Mouse (Mus musculus) midbrain, embryonic 16.5 days (tissue): ENCODE measurements around the gene Rps27a. TPM values are rescaled to one million over a fixed set of nuclear protein-coding genes. Genes with fewer than 3 reads are reported as not detected.

Source experiments
- ATAC-seq: fragments of 200-750 bp; cut with Nextera tagmentation; 2 replicates; pipeline ENCODE4 v1.8.0; 2017; ENCODE audit warnings: moderate TSS enrichment
- H3K27ac ChIP-seq: fragments of 300-500 bp; sonication (generic); 2 replicates; pipeline ENCODE4 v1.5.1; 2014; ENCODE audit warnings: mild to moderate bottlenecking, low read length, mixed read lengths
- H3K27me3 ChIP-seq: fragments of 300-500 bp; sonication (generic); 2 replicates; pipeline ENCODE4 v1.6.1; 2014; ENCODE audit warnings: low read depth, low read length, mixed read lengths; ENCODE audit not compliant: control insufficient read depth, insufficient read depth
- H3K36me3 ChIP-seq: fragments of 300-500 bp; sonication (generic); 2 replicates; pipeline ENCODE4 v1.6.1; 2014; ENCODE audit warnings: mild to moderate bottlenecking, low read length, moderate library complexity, mixed read lengths; ENCODE audit not compliant: control insufficient read depth, insufficient read depth
- H3K4me1 ChIP-seq: fragments of 300-500 bp; sonication (generic); 2 replicates; pipeline ENCODE4 v1.6.1; 2014; ENCODE audit warnings: mild to moderate bottlenecking, low read length, mixed read lengths; ENCODE audit not compliant: control insufficient read depth, insufficient read depth
- H3K4me2 ChIP-seq: fragments of 300-500 bp; sonication (generic); 2 replicates; pipeline ENCODE4 v1.6.1; 2014; ENCODE audit warnings: mild to moderate bottlenecking, low read length, mixed read lengths
- H3K4me3 ChIP-seq: fragments of 300-500 bp; sonication (generic); 2 replicates; pipeline ENCODE4 v1.5.1; 2014; ENCODE audit warnings: low read depth, mild to moderate bottlenecking, low read length, moderate library complexity, mixed read lengths
- H3K9ac ChIP-seq: fragments of 300-500 bp; sonication (generic); 2 replicates; pipeline ENCODE4 v1.6.1; 2014; ENCODE audit warnings: low read depth, low read length, mixed read lengths
- H3K9me3 ChIP-seq: fragments of 300-500 bp; sonication (generic); replicated peaks from 2 replicates; pipeline ENCODE4 v1.6.1; 2014; ENCODE audit warnings: mild to moderate bottlenecking, low read length, mixed read lengths; ENCODE audit not compliant: control insufficient read depth, poor library complexity, severe bottlenecking
- WGBS: fragments of 180-500 bp; shearing (Covaris S2); extraction: QIAGEN DNeasy Blood & Tissue Kit; methylation state at CpG from one replicate; pipeline ENCODE4 v1.1.7; 2014; 5-methylcytosine and 5-hydroxymethylcytosine counted together
- polyA plus RNA-seq: library from polyadenylated mRNA; unstranded; fragments of >200 nt; fragmentation: Nextera tagmentation; extraction: Ambion mirVana; gene quantifications from 2 replicates; pipeline ENCODE4 v1.2.1, GENCODE M21; 2015

Gene Rps27a
- polyA plus RNA-seq, 1 experiment from 2014 or later, result 485 TPM

DNA sequence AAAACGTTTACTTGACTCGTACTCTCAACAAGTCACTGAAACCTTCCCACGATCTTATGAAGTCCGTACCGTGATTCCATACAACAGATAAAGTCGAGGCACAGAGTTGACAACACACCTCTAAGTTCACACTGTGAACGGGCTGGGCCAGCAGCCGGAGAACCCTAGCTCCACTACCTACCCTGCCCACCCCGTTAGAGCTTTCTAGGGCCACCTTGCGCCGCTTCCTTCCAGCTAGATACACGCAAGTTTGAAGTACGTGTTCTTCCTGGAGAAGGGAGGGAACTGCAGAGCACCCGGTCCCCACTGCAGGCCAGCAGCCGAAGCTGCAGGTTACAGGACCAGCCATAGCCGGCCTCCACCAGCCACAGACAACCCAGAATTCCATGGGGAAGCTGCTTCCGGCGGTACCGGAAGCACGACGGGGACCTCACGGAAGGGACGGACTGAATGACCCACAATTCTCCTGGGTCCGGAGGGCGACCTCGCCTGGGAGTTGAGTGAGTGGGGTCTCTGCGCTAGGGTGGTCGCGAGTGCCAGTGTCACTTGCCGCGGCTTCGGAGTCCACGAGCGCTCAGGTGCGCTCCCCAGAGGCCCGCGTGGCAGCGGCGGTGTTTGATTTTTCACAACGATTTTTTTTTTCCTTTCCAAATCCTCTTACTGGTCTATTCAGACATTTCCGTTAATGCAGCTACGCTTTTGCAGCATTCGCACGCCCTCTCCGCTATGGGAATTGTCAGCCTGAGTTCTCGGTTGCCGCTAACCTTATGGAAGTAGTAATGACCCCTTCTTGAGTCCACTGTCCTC is 21.7 kb downstream of the Rps27a start, which contains the start of gene Mtif2:
Gene Mtif2 (plus strand): TSS at position 421 of the 807 bp plus-strand sequence.
- Histone ChIP-seq H3K36me3 (peaks cover 12% of the 10 kb centered on the region), H3K4me3 (peak within 1 kb of the TSS; percentile 73), H3K9me3 (no peaks in the 10 kb centered on the region), H3K27me3 (no peaks in the 10 kb centered on the region), H3K4me2 (peak within 1 kb of the TSS; percentile 74), H3K4me1 (peaks cover 18% of the 10 kb centered on the region), H3K27ac (peak within 1 kb of the TSS; percentile 91), H3K9ac (peak within 1 kb of the TSS; percentile 85)
- 2% methylated on average over 47 of the region's 47 CpGs for WGBS
- ATAC-seq, result peak; percentile 98

DNA sequence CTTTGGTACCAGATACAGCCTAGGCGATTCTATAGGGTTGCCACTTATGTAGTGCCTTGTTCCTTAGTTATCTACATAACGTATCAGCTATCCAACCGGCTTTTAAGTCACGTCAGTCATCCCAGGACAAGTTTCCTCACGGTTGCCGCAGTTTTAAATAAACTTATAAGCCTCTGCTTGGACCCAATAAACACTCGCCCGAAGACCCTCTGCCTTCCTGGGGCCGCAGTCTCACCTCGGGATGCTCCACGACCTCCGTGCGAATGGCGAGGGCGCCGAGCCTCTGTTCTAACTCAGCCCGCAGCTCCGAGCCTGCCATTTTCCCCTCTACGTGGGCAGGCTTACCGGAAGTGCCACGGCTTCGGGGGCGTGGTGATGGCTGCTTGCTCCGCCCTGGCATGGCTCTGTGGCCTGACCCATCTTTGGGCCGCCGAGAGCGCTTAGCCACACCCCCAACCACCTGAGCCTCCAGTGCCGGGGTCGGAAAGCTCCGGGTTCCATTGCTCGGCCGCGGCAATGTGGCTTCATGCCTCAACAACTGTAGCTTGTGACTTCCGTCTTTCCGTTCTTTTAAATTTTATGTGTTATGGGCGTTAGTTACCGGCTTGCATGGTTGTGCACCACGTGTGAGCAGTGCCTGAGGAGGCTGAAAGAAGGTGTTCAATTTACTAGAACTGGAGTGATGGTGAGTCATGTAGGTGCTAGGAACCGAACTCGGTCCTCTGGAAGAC is 33.1 kb downstream of the Rps27a start, which contains the start of gene Prorsd1:
Gene Prorsd1 (minus strand): TSS at position 352 of the 731 bp plus-strand sequence.
- H3K27ac ChIP-seq, result peak within 1 kb of the TSS; percentile 73
- no peaks in the 10 kb centered on the region; the same call in 1 of the 2 replicates for H3K4me1 ChIP-seq
- peak within 1 kb of the TSS; percentile 56 for H3K4me3 ChIP-seq
- H3K27me3 ChIP-seq, result no peaks in the 10 kb centered on the region
- H3K4me2 ChIP-seq, result peak within 1 kb of the TSS; percentile 59
- peaks cover 3% of the 10 kb centered on the region; the same call in 1 of the 2 replicates for H3K36me3 ChIP-seq
- peak within 1 kb of the TSS; percentile 49 for H3K9ac ChIP-seq
- 4% methylated on average over 40 of the region's 40 CpGs for WGBS
- H3K9me3 ChIP-seq, result no peaks in the 10 kb centered on the region
- ATAC-seq, result peak; percentile 99

DNA sequence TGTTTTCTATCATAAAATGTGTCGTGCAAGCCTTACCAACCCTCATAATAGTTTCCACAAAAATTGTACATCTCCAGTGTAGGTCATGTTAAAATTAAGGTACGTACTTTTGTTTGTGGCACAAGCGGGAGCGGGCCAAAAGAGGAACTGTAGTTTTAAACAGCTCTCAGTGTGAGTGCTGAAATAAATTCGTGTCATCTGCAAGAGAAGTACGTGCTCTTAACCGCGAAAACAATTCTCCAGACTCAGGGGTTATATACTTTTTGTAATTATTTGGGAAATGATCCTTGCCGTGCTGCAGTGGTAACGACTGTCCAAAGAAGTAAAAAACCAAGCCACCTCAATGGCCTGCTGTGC is 33.6 kb downstream of the Rps27a start:
- Histone ChIP-seq H3K9me3 (no peaks in the 10 kb centered on the region), H3K27me3 (no peaks in the 10 kb centered on the region), H3K9ac (peak overlapping the region; percentile 49; the same call in 1 of the 2 replicates), H3K4me1 (no peaks in the 10 kb centered on the region; the same call in 1 of the 2 replicates), H3K36me3 (peaks cover 5% of the 10 kb centered on the region; the same call in 1 of the 2 replicates), H3K4me3 (peak overlapping the region; percentile 56), H3K27ac (peak overlapping the region; percentile 73), H3K4me2 (peak overlapping the region; percentile 59)
- 32% methylated on average over 10 of the region's 10 CpGs for WGBS
- ATAC-seq, result peak; percentile 3

DNA sequence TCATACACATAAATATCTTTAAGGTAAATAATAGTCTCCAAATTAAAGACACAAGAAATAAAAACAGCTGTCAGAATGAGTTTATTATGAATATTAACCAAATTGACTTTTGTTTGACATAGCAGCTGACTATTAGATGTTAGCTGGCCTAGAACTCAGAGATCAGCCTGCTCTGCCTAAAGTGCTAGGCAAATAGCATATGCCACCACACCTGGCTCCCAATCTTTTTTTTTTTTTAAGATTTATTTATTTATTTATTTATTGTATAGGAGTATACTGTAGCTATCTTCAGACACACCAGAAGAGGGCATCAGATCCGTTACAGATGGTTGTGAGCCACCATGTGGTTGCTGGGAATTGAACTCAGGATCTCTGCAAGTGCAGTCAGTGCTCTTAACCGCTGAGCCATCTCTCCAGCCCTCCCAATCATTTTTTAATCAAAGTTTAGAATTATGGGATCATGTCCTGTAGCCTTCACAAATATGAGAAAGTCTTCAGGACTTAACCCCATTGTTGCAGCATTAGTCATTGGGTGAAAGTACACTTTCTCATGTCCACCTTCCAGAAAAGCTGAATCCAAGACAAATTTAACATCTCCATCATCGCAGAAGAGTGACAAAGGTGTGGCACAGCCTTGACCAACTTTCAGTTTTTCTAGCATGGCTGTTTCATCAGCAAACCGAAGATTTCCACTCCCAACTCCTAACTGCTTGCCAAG is 34.9 kb downstream of the Rps27a start:
- Histone ChIP-seq H3K4me2 (no peak overlapping the region), H3K36me3 (peaks cover 5% of the 10 kb centered on the region; the same call in 1 of the 2 replicates), H3K27me3 (no peaks in the 10 kb centered on the region), H3K4me3 (no peak overlapping the region), H3K9ac (no peak overlapping the region), H3K4me1 (no peaks in the 10 kb centered on the region; the same call in 1 of the 2 replicates), H3K27ac (no peak overlapping the region), H3K9me3 (no peaks in the 10 kb centered on the region)
- WGBS, result 92% methylated on average over 4 of the region's 4 CpGs
- ATAC-seq, result no peak

DNA sequence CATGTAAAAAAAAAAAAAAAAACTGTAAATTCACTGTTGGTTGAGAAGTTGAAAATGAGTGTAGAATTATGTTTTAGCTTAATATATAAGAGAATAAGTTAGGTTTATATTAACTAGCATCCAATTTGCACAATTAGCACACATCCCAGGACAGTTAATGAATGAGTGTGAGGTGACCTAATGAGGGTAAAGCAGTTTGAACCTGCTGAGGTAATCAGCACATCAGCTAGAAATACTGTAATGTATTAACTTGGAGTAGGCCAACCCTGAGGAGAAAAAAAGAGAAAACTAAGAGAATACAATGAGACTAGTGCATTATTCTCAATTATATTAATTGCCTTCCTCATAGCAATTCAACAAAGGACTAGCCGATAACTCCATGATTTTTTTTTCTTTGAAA is 38.5 kb downstream of the Rps27a start:
- Histone ChIP-seq H3K36me3 (peaks cover 11% of the 10 kb centered on the region), H3K9ac (no peak overlapping the region), H3K4me2 (no peak overlapping the region)

GRCm38 (mm10) chr11:29504899-29505625 is 42.8 kb downstream of the Rps27a start:
- WGBS, result 96% methylated on average over 2 of the region's 2 CpGs
- Histone ChIP-seq H3K9ac (no peak overlapping the region), H3K4me1 (no peaks in the 10 kb centered on the region), H3K4me2 (no peak overlapping the region), H3K36me3 (peaks cover 29% of the 10 kb centered on the region), H3K9me3 (no peaks in the 10 kb centered on the region), H3K27me3 (no peaks in the 10 kb centered on the region), H3K4me3 (no peak overlapping the region), H3K27ac (no peak overlapping the region)
- no peak for ATAC-seq

More for the DNA sequence above, 38.5 kb downstream of the Rps27a start:
- no peaks in the 10 kb centered on the region for H3K9me3 ChIP-seq
- no peaks in the 10 kb centered on the region for H3K27me3 ChIP-seq
- whole genome bisulfite sequencing, result 94% methylated on average over 1 of the region's 1 CpGs
- no peaks in the 10 kb centered on the region for H3K4me1 ChIP-seq
- H3K4me3 ChIP-seq, result no peak overlapping the region
- H3K27ac ChIP-seq, result no peak overlapping the region
- ATAC-seq, result no peak

GRCm38 (mm10) chr11:29503948-29504893 is 43.7 kb downstream of the Rps27a start:
- peaks cover 32% of the 10 kb centered on the region for H3K36me3 ChIP-seq
- no peak overlapping the region for H3K27ac ChIP-seq
- 94% methylated on average over 10 of the region's 10 CpGs for WGBS
- H3K4me3 ChIP-seq, result no peak overlapping the region
- H3K4me2 ChIP-seq, result no peak overlapping the region
- H3K9me3 ChIP-seq, result no peaks in the 10 kb centered on the region
- no peaks in the 10 kb centered on the region for H3K27me3 ChIP-seq
- no peak for ATAC-seq
- H3K9ac ChIP-seq, result no peak overlapping the region
- H3K4me1 ChIP-seq, result no peaks in the 10 kb centered on the region
